Mouse (Mus musculus) ES-Bruce4 (cell line): ENCODE results near the gene Myo18a. TPM values are rescaled to one million over a fixed set of nuclear protein-coding genes. Genes with fewer than 3 reads are reported as not detected.

Source experiments
- H3K27ac ChIP-seq: 2 replicates; pipeline ENCODE4 v1.5.1; 2012; ENCODE audit warnings: low read length, inconsistent platforms; ENCODE audit not compliant: insufficient read depth
- H3K27me3 ChIP-seq: 2 replicates; pipeline ENCODE4 v1.6.1; 2012; ENCODE audit warnings: mild to moderate bottlenecking, low read length, inconsistent platforms; ENCODE audit not compliant: control insufficient read depth, poor library complexity, insufficient read depth, severe bottlenecking
- H3K36me3 ChIP-seq: 2 replicates; pipeline ENCODE4 v1.6.1; 2012; ENCODE audit warnings: inconsistent platforms, mild to moderate bottlenecking, low read length, moderate library complexity; ENCODE audit not compliant: control insufficient read depth, poor library complexity, insufficient read depth, severe bottlenecking
- H3K4me1 ChIP-seq: one replicate; pipeline ENCODE4 v1.8.1; 2011; ENCODE audit warnings: low read length; ENCODE audit not compliant: control insufficient read depth, insufficient read depth
- H3K4me3 ChIP-seq: 2 replicates; pipeline ENCODE4 v1.5.1; 2011; ENCODE audit warnings: low read depth, mild to moderate bottlenecking, low read length
- H3K9ac ChIP-seq: 2 replicates; pipeline ENCODE4 v1.6.1; 2012; ENCODE audit warnings: low read depth, mild to moderate bottlenecking, inconsistent platforms; ENCODE audit not compliant: poor library complexity, severe bottlenecking
- H3K9me3 ChIP-seq: replicated peaks from 2 replicates; pipeline ENCODE4 v1.6.1; 2012; ENCODE audit warnings: mild to moderate bottlenecking, low read length, inconsistent platforms; ENCODE audit not compliant: control insufficient read depth, poor library complexity, insufficient read depth, severe bottlenecking
- CTCF ChIP-seq: IDR thresholded peaks from one replicate; pipeline ENCODE4 v1.8.1; 2011; ENCODE audit warnings: low read depth, low read length
- EP300 ChIP-seq: IDR thresholded peaks from 2 replicates; pipeline ENCODE4 v1.6.1; 2011; ENCODE audit warnings: low read depth, low read length; ENCODE audit not compliant: insufficient read depth
- POLR2A ChIP-seq: IDR thresholded peaks from one replicate; pipeline ENCODE4 v1.8.1; 2011; ENCODE audit warnings: low read length; ENCODE audit not compliant: insufficient read depth
- polyA plus RNA-seq: library from polyadenylated mRNA; stranded (reverse); fragments of >200 nt; gene quantifications from 2 replicates; pipeline ENCODE4 v1.2.4, GENCODE M21; 2011; ENCODE audit warnings: low read depth; ENCODE audit not compliant: missing spikeins, insufficient read depth, insufficient read length

Gene Myo18a
- polyA plus RNA-seq, 1 experiment = 59.6 TPM

DNA sequence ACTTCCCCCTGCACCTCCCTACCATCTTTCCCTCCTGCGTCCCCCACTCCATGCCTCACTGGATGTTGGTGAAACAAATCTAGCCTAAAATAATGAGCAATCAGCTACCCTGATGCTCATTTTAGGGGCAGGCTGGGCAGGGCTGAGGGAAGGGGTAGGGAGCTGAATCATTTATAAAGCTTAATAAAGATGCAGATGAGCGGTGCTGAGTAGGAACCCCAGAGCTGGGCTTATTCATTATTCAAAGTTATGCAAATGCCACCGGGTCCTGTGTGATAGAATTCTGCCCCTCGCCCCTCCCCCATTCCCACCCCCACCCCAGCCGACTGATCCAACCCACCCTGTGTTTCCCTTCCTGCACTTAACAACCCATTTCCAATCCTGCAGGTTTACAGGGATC lies 112.2 kb downstream of the Myo18a start:
- Histone ChIP-seq H3K4me1 (peaks cover 3% of the 10 kb centered on the region), H3K36me3 (no peaks in the 10 kb centered on the region), H3K4me3 (no peak overlapping the region), H3K9me3 (no peaks in the 10 kb centered on the region), H3K27ac (peak overlapping the region; percentile 56; the same call in 1 of the 2 replicates), H3K9ac (no peak overlapping the region), H3K27me3 (no peaks in the 10 kb centered on the region)
- TF ChIP-seq CTCF = no peak
- no peak for TF ChIP-seq POLR2A
- no peak for TF ChIP-seq EP300

DNA sequence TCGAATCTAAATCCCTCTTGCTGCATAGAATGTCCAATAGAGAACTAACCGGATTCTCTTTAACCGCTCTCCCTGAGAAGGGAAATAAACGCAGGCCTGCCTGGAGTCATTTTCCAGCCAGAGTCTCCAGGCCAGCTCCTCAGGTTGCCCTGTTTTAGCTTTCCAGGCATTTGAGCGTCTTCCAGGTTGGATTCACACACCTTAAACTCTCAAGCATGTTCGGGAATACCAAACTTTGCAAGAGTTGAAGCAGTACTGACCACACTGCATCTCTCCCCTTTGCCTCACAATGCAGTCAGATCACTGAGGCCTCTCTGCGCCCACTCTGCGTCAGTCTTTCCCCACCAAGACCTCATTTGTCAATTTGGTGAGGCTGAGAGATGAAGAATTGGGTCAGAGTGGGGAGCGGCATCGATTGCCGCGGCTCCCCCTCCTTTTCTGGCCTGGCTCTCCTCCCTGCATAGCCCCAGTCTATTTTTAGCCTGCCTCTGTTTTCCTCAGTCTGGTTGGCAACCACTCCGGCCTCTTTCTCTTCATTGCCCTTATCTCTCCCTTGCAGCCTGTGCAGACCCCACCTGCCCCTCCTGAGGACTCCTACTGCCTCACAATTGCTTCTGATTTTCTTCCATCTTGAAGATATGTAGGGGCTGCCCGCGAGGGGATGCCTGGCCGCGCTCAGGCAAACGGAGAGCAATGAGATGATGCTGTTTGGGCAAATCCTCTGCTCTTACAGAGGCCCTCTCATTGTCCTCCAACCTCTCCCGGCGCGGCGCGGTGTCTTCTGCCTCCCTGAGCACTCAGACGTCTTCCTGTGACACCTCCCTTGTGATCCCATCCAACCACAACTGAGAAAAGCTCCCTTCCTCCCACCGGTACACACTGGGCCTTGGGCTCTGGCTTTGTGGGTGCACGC lies 113.1 kb downstream of the Myo18a start:
- no peak for TF ChIP-seq CTCF
- peak overlapping the region; percentile 59 for H3K9ac ChIP-seq
- H3K9me3 ChIP-seq = no peaks in the 10 kb centered on the region
- peaks cover 3% of the 10 kb centered on the region for H3K4me1 ChIP-seq
- peak overlapping the region; percentile 56 for H3K27ac ChIP-seq
- no peaks in the 10 kb centered on the region for H3K27me3 ChIP-seq
- H3K36me3 ChIP-seq = no peaks in the 10 kb centered on the region
- peak overlapping the region; percentile 36 for H3K4me3 ChIP-seq

DNA sequence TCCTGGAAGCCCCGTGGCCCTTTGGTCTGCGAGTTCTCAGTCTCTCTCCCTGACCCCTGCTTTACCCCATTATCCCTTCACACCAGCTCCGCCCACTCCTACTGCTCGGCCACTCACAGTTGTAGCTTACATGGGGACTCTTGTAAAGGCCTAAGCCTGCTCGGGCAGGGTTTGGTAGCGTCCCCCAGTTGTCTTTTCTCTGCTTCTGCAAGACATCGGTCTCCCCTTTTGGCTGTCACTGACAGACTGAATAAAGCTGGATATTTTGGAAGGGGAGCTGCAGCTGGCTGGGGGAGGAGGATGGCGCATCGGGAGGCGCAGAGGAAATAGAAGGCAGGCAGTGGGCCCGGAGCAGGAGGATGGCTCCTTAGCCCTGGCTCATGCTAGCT lies 113.7 kb downstream of the Myo18a start:
- peak overlapping the region; percentile 36 for H3K4me3 ChIP-seq
- peak overlapping the region; percentile 56 for H3K27ac ChIP-seq
- peaks cover 4% of the 10 kb centered on the region for H3K36me3 ChIP-seq
- peaks cover 3% of the 10 kb centered on the region for H3K4me1 ChIP-seq
- peak overlapping the region; percentile 59 for H3K9ac ChIP-seq
- H3K27me3 ChIP-seq = no peaks in the 10 kb centered on the region
- H3K9me3 ChIP-seq = no peaks in the 10 kb centered on the region
- TF ChIP-seq EP300 (no peak), CTCF (no peak), POLR2A (no peak)

DNA sequence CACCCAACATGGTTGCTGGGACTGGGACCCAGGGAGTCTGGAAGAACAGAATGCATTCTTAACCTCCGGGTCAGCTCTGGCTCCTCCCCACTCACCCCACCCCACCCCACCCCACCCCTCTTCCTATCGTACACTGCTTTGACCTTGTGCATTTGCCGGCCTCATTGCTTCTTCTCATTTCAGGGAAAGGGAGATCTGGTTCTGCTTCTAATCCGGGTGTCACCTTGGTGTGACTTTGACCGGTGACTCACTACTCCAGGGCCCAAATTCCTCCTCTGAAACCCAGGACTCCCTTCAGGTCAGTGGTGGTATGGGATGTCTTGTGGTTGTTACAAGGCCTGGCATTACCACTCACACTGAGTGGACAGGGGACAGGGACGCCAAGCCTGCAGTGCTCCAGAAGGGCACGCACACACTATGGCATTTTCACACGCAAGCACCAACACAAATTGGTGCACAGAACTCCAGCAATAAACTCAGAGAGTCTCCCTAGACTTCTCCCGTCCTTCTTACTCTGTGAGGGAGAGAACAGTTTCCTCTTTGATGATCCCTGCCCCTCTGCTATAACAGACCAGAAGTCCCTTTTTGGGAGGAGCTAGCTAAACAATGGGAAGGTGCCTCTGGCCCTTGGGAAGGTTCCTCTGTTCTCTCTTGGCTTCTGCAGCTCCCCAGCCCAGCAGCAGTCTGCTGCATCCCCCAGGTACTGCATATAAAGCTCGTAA lies 121.6 kb downstream of the Myo18a start:
- peak overlapping the region; percentile 99 for H3K27ac ChIP-seq
- H3K36me3 ChIP-seq = peaks cover 14% of the 10 kb centered on the region
- TF ChIP-seq POLR2A (no peak), CTCF (no peak), EP300 (peak; percentile 80)
- H3K27me3 ChIP-seq = no peaks in the 10 kb centered on the region
- H3K9me3 ChIP-seq = no peaks in the 10 kb centered on the region
- peak overlapping the region; percentile 66 for H3K9ac ChIP-seq
- H3K4me3 ChIP-seq = peak overlapping the region; percentile 73
- H3K4me1 ChIP-seq = peaks cover 14% of the 10 kb centered on the region

DNA sequence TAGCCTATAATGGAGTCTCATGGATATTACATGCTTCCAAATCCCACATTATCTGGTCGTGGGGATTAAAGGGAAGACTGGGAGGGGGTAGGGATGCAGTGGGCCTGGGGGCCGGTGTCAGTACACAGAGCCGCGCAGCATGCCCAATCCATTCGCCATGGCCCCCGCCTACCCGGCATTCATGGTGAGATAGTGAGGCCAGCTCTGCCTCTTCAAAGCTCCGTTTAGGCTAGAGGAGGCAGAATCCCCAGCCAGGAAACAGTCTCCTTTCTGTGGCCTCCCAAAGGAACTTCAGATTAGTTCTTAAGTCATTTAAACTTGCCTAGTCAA lies 122.2 kb downstream of the Myo18a start:
- peak overlapping the region; percentile 99 for H3K27ac ChIP-seq
- H3K4me3 ChIP-seq = peak overlapping the region; percentile 73
- no peaks in the 10 kb centered on the region for H3K27me3 ChIP-seq
- TF ChIP-seq POLR2A (no peak), EP300 (no peak), CTCF (no peak)
- peaks cover 14% of the 10 kb centered on the region for H3K36me3 ChIP-seq
- no peaks in the 10 kb centered on the region for H3K9me3 ChIP-seq
- H3K9ac ChIP-seq = peak overlapping the region; percentile 66
- peaks cover 15% of the 10 kb centered on the region for H3K4me1 ChIP-seq

DNA sequence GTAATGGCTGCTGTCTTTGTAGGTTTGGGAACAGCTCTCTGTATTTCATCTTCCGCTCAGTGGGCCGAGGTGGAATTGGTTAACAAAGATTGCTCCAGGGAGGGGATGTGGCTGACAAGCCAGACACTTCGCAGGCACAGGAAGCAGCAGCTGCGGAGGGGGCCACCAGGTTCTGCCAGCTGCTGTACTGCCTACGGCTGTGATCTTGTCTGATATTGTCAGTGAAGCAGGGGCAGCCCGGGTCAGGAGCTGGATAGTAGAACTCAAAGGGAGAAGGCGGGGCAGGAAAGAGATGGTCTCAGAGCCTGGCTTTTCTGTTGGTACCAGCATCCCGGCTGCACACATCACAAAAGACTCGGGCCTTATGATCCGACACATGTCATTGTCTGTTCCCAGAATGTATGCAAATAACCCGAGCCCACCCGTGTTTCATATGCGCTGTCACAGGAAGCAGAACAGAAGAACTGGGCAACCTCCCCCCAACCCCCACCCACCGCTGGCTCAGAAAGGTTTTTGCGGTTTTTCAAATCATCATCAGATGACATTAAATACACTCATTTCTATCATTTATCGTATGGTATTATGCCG lies 124.4 kb downstream of the Myo18a start:
- H3K9ac ChIP-seq = peak overlapping the region; percentile 66
- no peaks in the 10 kb centered on the region for H3K27me3 ChIP-seq
- H3K4me1 ChIP-seq = peaks cover 22% of the 10 kb centered on the region
- TF ChIP-seq POLR2A (no peak), CTCF (no peak), EP300 (peak; percentile 85)
- H3K9me3 ChIP-seq = no peaks in the 10 kb centered on the region
- H3K27ac ChIP-seq = peak overlapping the region; percentile 76
- H3K36me3 ChIP-seq = peaks cover 5% of the 10 kb centered on the region
- 0 out of 2 replicates have a peak overlapping the region, but pooled peaks have one; percentile 14 for H3K4me3 ChIP-seq
